Mouse (Mus musculus): Measurements from ENCODE around the gene Trp53bp2.

Gene Trp53bp2

DNA sequence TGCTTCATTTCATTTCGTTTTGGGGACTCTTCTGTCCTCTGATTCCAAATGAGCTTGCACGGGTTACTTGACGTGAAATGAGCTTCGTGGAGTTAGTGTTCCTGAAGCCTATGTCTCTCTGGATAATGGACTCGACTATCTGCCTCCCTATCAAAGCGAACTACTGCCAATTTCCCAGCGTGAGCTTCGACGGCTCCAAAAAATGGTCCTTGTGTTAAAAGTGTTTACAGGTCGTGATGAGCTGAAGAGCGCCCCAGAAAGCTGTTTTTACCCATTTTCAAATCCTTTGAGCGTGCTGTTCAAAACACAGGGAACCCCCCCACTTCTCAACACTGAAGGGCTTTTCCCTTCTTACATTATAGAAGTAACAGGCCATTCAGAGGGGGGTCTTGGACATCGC lies 729 bp upstream of the Trp53bp2 start:
- no peak for DNase-seq (ENCODE audit: low read depth)

DNA sequence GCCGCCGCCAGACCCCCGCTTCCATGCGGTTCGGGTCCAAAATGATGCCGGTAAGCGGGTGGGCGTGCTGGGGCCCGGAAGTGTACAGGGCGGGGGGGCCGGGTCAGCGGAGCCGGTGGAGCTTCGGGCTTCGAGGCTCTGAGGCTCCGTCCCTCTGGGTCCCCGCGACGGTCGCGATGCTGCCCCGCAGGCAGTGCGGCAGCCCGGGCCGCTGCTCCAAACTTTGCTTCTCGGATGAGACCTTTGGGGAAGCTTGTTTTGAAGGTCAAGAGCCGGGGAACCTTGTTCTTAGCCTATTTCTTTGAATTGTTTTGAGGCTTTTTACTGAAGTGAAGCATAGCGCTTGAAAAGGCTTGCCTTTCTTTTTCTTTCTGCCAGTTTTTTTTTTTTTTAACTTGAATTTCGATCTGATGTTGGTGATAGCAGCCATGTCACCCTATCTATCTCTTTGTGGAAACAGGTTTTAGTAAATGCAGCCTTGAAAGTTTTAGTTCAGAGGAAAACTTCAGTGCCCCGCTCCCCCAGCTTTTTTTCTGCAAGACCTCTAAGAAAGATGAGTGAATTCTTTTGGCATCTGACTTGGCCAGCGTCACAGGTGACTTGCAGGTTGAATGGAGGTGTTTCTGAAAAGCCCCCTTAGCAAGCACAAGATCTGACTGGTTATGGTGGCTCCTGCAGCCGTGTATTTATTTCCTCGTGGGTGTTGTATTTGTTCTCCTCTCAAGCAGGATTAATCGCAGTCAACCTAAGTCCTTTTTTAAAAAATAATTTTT lies 615 bp downstream of the Trp53bp2 start:
- DNase-seq (ENCODE audit: low read depth), result peak; percentile 58

DNA sequence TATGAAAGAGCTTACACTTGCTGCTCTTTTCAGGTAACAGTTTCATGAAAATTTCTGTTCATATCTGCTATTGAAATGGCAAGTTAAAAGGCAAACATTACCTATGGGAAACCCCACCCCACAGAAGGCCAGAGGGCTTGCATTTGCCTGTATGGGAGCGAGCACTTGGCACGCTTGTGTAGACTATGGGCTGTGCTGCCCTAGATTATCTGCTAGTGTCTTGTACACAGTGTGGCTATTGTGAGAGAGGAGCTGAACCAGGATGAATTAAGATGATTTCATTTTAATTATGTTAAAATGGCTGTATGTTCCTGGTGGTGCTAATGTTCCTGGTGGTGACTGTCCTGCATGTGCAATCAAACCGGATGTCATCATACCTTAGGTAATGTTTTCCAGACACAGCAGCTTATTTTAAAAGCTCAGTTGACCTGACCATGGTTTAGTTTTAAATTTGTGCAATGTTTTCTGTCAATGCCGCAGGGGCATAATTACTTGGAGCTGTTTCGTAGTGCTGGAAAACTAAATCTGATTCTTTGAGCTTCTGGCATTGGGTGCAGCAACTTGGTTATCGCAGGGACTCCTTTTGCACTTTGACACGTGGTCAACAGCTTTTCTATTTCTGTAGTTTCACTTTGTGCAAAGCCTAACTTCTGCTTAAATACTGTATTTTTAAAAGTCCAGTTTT lies 3.8 kb downstream of the Trp53bp2 start:
- peak; percentile 62 for DNase-seq (ENCODE audit: low read depth)

DNA sequence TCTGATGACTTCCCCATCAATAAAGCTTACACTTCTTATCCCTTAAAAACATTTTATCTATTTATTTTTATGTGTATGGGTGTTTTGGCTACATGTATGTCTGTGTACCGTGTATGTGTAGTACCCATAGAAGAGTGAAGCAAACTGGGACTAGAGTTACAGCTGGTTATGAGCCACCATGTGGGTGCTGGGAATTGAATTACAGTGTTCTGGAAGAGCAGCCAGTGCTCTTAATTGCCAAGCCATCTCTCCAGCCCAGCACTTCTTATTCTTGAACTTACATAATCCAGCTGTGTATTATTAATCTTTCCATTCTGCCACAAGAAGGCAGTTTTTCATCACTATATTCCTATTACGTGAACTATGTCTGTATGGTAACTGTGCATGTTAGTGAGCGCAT lies 10.5 kb downstream of the Trp53bp2 start:
- no peak for DNase-seq (ENCODE audit: low read depth)

DNA sequence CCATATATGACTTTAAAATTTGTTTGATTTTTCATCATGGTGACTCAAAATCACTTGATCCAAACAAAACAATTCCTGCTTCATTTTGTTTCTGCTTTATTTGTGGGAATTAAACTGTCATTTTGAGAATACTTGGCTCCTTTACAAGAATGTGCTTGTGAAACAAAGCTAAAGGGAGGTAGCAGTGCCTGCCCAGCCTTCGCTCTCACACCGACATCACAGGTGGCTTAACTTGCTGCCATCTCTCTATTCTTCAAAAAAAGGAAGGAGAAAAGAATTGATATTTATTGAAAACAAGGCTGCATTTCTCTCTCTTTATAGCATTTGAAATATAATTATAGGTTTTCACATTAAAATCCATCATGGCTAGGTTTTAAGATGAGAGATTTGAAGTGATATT lies 15.3 kb downstream of the Trp53bp2 start:
- DNase-seq (ENCODE audit: low read depth), result no peak

DNA sequence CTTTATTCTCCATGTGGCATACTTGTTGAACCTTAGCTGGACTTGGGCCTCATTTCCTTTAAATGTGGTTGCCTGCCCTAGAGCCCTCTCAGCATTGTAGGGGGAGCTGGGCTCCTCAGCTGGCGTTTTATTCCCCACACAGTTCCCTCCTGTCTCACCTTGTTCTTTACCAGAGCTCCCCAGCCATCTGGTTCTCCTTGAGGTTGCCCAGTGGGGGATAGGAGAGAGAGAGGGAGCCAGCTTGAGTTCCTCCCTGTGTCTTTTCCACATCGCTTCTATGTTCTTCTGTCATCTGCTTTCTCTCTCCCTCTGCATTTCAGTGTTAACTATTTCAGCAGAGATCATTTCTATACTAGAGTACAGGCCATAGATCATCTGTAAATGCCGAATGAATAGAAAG lies 16.2 kb downstream of the Trp53bp2 start:
- DNase-seq (ENCODE audit: low read depth), result no peak

DNA sequence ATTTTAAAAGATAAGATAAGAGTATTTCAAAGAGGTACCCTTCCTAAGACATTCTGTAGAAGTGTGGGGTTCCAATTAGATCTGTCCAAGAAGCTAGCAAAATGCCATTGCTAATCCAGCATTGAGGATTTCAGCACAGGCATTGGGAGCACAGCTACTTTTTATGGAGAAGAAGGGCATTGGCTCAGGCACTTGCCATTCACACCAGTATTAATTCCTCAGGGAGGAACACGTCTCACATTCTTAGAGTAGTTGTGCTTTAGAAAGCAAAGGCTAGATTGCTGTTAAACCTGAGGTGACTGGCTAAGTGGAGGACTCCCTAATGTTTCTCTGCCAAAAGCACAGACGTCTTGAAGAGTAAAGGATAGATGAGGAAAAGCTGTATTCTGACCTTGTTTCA lies 17.5 kb downstream of the Trp53bp2 start:
- no peak for DNase-seq (ENCODE audit: low read depth)

DNA sequence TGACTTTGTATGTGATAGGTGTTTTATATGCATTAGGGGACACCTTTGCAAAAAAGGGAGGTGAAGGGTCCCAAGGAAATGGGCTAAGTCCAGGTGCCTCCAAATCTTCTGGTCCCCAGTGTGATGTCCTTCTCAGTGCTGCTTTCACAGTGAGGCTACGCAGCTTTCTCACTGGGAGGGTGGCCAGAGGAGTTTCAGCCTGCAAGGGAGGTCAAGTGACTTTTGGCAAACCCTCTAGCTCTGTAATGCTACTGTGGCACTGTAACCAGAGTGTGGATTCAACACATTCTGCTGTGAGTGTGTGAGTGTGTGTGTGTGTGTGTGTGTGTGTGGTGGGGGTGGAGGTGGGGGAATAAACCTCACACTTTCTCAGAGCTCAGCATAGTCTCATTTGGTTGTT lies 18.5 kb downstream of the Trp53bp2 start:
- no peak for DNase-seq (ENCODE audit: low read depth)

DNA sequence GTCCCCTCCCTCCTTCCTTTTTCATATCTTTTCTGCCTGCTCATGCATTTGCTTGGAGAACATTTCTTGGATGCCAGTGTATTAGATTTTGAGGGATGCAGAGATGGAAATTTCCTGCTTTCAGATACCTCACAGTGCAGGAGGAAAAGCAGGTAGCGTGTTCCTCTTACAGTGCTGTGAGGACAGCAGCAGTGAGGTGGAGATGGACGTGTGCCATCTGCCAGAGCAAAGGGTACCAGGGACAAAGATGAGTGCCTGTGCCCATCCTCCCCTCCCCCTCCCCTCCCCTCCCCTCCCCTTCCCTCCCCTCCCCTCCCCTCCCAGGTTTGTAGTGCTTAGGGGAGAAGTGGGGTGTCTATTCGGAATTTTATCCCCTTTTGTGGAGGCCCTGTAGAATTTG lies 20.9 kb downstream of the Trp53bp2 start:
- DNase-seq (ENCODE audit: low read depth), result no peak

DNA sequence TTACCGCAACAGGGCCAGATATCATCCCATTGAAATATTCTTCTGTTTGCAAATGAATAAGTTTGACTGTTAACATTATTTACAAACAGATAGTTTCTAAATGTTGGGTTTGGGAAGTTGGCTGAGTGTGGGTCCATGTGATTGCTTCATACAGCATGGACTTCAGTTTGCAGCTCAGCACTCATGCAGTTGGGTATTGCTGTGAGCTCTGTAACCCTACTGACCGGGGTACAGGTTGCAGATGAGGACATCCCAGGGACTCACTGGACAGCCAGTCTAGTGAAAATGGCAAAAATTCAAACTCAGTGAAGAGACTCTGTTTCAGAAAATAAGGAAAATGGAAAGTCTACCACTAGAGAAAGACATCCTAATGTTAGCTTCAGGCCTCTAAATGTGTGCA lies 21.7 kb downstream of the Trp53bp2 start:
- no peak for DNase-seq (ENCODE audit: low read depth)

DNA sequence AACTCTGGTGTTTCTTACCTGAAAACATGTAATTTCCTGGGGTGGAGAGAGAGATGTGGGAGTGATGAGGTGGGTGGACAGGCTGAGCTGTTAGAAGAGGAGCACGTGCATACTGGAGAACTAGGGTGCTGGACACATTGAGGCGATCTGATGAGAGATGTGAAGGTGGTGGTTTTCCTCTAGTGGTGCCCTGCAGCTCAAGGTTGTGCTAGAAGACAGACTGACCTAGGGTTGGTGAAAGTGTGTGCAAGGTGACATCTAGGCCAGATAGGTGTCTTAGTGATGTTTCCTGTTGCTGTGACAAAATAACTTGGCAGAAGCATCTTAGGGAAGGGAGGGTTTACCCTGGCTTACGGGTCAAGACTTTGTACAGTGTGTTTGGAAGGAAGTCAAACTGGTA lies 23.1 kb downstream of the Trp53bp2 start:
- DNase-seq (ENCODE audit: low read depth), result no peak

DNA sequence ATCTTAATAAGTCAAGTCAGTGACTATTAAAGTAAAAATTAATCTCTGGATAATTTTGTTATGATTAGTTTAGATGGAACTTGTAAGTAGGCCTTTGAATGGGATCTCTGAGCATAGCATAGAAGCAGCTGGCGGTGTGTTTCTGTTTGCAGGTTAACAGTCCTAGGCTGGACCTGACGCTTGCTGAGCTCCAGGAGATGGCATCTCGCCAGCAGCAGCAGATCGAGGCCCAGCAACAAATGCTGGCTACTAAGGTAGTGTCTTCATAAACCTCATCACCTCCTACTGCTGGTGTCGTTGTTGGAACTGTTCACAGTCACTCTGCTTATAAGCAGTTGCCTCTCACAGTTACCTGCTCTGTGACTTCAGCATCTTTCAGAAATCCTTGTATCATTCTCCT lies 27.8 kb downstream of the Trp53bp2 start:
- no peak for DNase-seq (ENCODE audit: low read depth)

DNA sequence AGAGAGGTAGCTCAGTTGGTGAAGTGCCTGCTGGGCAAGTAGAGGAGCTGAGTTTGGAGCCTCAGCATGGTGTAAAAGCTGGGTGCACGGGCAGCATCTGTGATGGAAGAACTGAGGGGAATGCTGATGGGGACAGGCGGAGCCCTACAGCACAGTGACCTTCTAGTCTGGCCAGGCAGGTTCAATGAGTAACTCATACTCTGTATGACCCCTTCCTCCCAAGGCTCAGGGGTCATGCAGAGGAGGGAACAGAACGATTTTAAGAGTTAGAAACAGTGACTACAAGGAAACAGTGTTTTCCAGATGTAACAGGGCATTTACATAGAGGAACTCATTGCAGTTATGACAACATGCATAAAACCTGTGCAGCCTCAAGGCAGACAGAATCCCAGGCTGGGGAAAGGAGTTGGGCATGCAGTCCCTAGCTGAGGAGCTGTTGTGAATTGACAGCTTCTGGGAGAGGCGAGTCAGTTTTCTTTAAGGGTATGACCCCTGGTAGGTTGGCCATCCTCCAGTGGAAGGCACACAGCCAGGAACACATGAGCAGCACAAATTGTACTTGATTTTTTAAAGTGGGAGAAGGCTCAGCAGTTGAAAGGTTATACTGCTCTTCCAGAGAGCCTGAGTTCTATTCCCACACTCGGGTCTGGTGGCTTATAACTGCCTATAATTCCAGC lies 30.7 kb downstream of the Trp53bp2 start:
- no peak for DNase-seq (ENCODE audit: low read depth)

DNA sequence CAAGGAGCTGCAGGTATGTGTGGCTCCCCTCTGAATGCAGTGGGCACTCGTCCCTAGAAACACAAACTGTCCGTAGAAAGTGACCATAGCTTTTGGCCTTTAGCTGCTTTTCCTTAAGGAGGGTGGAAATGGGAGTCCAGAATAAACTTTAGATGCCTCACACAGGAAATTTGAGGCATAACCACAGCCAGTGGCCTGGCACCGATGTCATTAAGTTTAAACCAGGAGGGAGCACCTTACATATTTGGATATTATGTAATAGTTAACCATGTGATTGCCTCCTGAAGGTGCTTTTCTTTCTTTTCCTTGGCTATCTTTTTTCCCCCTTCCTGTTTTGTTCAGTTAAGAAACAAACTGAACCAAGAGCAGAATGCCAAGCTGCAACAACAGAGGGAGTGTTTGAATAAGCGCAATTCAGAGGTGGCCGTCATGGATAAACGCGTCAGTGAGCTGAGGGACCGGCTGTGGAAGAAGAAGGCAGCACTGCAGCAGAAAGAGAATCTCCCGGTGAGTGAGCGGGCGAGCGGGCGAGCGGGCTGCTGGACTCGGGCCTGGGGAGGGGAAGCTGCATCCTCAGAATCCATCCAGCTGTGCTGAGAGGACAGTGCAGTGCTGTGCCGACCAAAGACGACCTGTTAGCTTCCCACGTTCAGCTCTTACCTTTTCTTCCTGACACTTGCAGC lies 33.0 kb downstream of the Trp53bp2 start:
- no peak for DNase-seq (ENCODE audit: low read depth)

DNA sequence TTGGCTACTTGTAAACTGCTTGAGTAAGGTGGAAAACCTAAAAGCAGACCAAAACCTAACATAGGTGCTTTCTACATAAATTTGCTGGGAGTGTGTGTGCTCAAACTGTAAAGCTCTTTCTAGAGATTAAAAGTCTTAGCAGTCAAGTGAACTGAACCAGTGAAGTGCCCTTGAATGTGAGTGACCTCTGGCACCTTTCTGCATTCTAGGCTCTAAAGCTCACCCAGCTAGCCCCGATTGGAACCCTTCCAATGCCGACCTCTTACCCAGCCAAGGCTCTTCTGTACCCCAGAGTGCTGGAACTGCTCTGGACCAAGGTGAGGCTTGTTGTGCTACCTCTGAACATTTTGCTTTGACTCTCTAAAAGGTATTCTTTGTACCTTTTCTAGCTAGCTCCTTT lies 35.1 kb downstream of the Trp53bp2 start:
- DNase-seq (ENCODE audit: low read depth), result no peak

DNA sequence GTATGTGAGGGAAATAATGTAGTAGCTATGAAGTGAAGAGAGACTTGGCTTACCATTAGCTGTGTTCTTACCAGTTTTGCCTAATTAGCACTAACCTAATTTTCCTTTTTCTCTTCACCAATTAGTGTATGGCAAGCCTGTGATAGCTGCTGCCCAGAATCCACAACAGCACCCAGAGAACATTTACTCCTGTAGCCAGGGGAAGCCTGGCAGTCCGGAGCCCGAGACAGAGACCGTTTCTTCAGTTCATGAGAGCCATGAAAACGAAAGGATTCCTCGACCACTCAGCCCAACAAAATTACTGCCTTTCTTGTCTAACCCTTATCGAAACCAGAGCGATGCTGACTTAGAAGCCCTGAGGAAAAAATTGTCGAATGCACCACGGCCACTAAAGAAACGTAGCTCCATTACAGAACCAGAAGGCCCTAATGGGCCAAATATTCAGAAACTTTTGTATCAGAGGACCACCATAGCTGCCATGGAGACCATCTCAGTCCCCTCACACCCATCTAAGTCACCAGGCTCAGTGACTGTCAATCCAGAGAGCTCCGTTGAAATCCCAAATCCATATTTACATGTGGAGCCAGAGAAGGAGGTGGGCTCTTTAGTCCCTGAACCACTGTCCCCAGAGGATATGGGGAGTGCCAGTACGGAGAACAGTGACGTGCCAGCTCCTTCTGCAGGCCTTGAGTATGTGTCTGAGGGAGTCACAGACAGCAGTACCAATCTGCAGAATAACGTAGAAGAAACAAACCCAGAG lies 39.5 kb downstream of the Trp53bp2 start:
- no peak for DNase-seq (ENCODE audit: low read depth)

DNA sequence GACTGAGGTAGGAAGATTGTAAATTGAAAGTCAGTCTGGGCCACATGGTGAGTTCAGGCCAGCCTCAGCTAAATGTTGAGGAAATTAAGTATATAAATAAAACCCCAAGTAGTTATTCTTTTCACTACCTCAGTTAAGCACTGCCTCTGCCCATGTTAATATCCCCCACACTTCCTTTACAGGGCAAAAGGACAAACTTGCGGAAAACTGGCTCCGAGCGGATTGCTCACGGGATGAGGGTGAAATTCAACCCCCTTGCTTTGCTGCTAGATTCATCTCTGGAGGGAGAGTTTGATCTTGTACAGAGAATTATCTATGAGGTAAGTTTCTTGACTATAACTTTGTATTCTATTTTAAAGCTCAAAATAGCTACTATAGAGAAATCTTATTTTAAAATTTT lies 43.5 kb downstream of the Trp53bp2 start:
- DNase-seq (ENCODE audit: low read depth), result no peak

DNA sequence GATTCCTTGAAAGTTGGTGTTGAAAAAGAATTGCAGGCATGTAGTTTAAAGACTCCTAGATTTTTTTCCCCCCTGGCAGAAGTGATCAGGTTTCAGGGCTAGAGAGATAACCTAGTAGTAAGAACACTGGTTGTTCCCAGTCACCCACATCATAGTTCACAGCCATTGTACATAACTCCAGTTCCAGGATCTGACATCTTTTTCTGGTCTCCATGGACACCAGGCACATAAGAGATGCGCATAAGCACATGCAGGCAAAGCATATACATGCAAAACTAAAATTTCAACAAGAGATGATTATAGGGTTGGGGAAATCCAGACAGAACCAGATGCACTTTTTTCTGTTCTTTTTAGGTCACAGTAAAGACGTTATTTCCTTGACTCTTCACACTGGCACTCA lies 46.1 kb downstream of the Trp53bp2 start:
- DNase-seq (ENCODE audit: low read depth), result no peak

DNA sequence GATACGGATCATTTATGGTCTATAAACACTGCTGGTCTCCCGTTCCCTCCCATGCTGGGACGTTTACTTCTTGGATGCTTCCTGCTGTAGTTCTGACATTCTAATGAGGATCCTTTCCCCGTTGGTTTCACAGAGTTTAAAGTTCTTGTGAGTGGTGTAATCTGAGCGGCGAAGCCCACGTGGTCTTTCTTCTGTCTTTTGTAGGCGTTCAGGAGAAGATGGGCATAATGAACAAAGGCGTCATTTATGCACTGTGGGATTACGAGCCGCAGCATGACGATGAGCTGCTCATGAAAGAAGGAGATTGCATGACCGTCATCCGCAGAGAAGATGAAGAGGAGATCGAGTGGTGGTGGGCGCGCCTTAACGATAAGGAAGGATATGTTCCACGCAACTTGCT lies 49.6 kb downstream of the Trp53bp2 start:
- no peak for DNase-seq (ENCODE audit: low read depth)

DNA sequence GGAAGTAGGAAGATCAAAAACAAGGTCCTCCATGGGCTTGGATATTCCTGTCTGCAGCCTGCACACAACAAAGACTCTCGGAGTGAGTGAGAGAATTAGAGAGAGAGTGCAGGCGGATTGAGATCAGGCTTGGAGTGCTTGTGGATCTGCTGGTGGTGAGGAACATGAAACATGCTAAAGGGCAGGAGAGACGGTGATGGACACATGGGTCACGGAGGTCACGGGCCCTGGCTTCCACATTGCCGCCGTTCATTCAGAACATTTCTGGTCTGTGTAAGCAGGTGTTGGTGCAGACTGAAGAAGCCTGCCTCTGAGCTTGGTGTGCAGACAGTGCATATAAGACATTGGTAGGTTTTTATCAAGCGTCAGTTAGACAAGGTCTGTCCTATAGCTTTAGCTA lies 50.5 kb downstream of the Trp53bp2 start:
- DNase-seq (ENCODE audit: low read depth), result no peak

DNA sequence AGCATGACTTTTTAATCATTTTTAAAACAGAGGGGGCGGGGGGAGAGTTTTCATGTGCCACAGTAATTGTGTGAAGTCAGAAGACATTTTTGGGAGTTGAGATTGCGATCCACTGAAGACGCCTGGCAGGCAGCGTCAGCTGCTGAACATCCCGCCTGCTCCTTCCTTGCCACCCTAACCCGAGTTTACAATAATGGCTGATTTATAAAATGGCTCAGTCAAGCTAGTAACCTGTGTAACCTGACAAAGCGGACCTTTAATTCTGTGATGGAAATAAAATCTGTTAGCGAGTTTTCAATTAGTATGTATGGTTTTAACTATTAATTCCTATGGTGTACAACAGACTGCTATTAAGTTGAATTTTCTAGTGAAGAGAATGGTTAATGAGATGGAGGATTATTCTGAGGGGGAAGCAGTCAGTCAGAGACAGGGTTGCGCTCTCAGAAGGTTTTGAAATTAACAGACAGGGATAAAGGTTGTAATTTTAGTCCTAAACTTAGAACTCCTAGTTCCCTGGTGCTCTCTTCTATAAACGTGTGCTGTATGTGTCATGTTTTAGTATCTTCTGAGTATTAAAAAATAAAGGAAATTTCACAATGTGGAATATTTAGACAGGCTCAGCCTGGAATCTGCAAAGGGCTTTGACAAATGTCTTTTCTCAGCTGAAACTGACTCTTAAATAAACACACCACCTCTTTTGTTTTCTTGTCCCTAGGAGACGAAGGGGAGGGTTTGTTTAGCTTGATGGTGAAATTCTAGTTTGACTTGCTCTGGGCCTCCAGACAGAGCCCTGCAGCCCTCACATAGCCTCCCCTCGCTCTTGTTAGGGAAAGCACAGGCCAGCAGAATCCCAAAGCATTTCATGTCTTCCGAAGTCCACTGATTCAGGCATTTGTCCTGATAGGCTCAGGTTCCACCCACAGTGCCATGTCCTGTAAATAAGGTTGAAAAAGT lies 51.6 kb downstream of the Trp53bp2 start:
- DNase-seq (ENCODE audit: low read depth), result no peak

Data from 416B (cell line).